Mouse (Mus musculus) small intestine, adult 2 months (tissue): Measurements from ENCODE around the gene Praf2.

Experiments
- CTCF ChIP-seq: fragments of 200-500 bp; IDR thresholded peaks from 2 replicates; pipeline ENCODE4 v1.5.1; 2012; ENCODE audit warnings: low read depth, mild to moderate bottlenecking, control low read depth, inconsistent platforms, low read length, moderate library complexity, mixed read lengths; ENCODE audit not compliant: insufficient replicate concordance, insufficient read length; ENCODE audit errors: extremely low read depth
- POLR2A ChIP-seq: fragments of 200-500 bp; IDR thresholded peaks from 2 replicates; pipeline ENCODE4 v1.6.1; 2012; ENCODE audit warnings: low read depth, mild to moderate bottlenecking, control low read depth, inconsistent platforms, low read length, moderate library complexity

DNA sequence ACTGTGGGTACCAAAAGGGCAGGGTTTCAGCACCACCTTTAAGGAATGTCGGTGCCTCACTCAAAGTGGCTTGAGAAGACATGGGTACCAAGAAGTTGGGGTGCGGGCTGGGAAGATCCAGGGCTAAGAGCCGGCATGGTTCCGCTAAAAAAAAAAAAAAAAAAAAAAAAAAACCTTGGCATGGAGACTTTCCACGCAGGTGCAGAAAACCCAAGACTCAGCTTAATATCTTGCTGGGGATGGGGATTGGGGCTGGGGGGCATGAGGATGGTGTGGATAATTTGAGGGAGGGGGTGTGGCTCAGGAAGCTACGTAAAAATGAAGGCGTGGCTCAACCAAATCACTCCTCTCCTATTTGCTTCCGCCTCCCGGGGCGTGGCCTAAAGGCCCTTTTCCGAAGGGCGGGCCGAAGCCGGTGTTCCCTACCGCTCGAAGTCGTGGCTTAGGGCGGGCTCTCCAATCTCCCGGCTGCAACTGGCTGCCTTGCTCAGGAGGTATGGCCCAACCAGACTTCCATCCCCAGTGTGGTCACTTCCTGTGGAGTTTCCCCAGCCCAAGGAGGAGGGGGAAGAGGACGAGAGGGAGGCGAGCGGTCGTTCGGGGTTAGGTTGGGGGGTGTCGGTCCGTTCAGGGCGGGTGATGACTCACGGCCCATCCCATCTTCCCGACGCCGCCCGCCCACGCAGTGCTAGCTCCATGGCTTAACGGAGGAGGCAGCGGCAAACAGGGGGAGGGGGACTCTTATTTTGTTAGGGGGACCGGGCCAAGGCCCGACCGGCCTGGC lies 34.1 kb downstream of the Praf2 start, which contains the start of gene Tfe3:
- TF ChIP-seq CTCF (no peak), POLR2A (peak; percentile 30; the same call in 1 of the 2 replicates)
